Mouse (Mus musculus): ENCODE data around the gene Sbno1. TPM values are rescaled to one million over a fixed set of nuclear protein-coding genes. Genes with fewer than 3 reads are reported as not detected.
"Not testable (repeated sequence)": the region's sequence is repeated elsewhere in the genome, so short reads cannot be mapped to it uniquely, and the experiment has no call there.

Gene Sbno1
- total RNA-seq, 2 experiments from 2014 or later, result 133 to 135 TPM

- no peak for DNase-seq (ENCODE audit: low spot score in 2 of 2)
Observed at GRCm38 (mm10) chr5:124376401-124376800, 49.4 kb downstream of the Sbno1 start.

- DNase-seq (ENCODE audit: low spot score in 2 of 2), result no peak
Observed at GRCm38 (mm10) chr5:124374298-124374697, 51.5 kb downstream of the Sbno1 start.

- no peak for DNase-seq (ENCODE audit: low spot score in 2 of 2)
Observed at GRCm38 (mm10) chr5:124366721-124367120, 59.1 kb downstream of the Sbno1 start.

GRCm38 (mm10) chr5:124365754-124366153 lies 60.0 kb downstream of the Sbno1 start:
- no peak for DNase-seq (ENCODE audit: low spot score in 2 of 2)

- no peak for DNase-seq (ENCODE audit: low spot score in 2 of 2)
Observed at GRCm38 (mm10) chr5:124364173-124364918, 61.5 kb downstream of the Sbno1 start.

- not testable (repeated sequence) for DNase-seq (ENCODE audit: low spot score in 2 of 2)
Observed at GRCm38 (mm10) chr5:124362982-124363381, 62.8 kb downstream of the Sbno1 start, which contains the start of gene Cdk2ap1. TSS of gene Cdk2ap1 (minus strand) at chr5:124363082.

GRCm38 (mm10) chr5:124359641-124360040 lies 66.2 kb downstream of the Sbno1 start:
- no peak for DNase-seq (ENCODE audit: low spot score in 2 of 2)

GRCm38 (mm10) chr5:124356695-124357094 lies 69.1 kb downstream of the Sbno1 start:
- no peak for DNase-seq (ENCODE audit: low spot score in 2 of 2)

GRCm38 (mm10) chr5:124355425-124355959 lies 70.3 kb downstream of the Sbno1 start:
- DNase-seq (ENCODE audit: low spot score in 2 of 2), result no peak

- DNase-seq (ENCODE audit: low spot score in 2 of 2), result no peak
Observed at GRCm38 (mm10) chr5:124354574-124355424, 71.0 kb downstream of the Sbno1 start.

GRCm38 (mm10) chr5:124353726-124354547 lies 71.9 kb downstream of the Sbno1 start:
- peak in 1 of 2 experiments; percentile 53 for DNase-seq (ENCODE audit: low spot score in 2 of 2)

GRCm38 (mm10) chr5:124353011-124353725 lies 72.6 kb downstream of the Sbno1 start:
- no peak for DNase-seq (ENCODE audit: low spot score in 2 of 2)

- peak; percentile 75 to 86 for DNase-seq (ENCODE audit: low spot score in 2 of 2)
Observed at GRCm38 (mm10) chr5:124352141-124352920, 73.5 kb downstream of the Sbno1 start.

GRCm38 (mm10) chr5:124351604-124352003 lies 74.2 kb downstream of the Sbno1 start:
- DNase-seq (ENCODE audit: low spot score in 2 of 2), result no peak

- peak; percentile 71 to 83 for DNase-seq (ENCODE audit: low spot score in 2 of 2)
Observed at GRCm38 (mm10) chr5:124351111-124351560, 74.7 kb downstream of the Sbno1 start.

- DNase-seq (ENCODE audit: low spot score in 2 of 2), result no peak
Observed at GRCm38 (mm10) chr5:124350350-124350749, 75.5 kb downstream of the Sbno1 start.

- DNase-seq (ENCODE audit: low spot score in 2 of 2), result peak in 1 of 2 experiments; percentile 52
Observed at GRCm38 (mm10) chr5:124349196-124349595, 76.6 kb downstream of the Sbno1 start.

- no peak for DNase-seq (ENCODE audit: low spot score in 2 of 2)
Observed at GRCm38 (mm10) chr5:124342897-124343296, 82.9 kb downstream of the Sbno1 start.

GRCm38 (mm10) chr5:124341753-124342339 lies 84.0 kb downstream of the Sbno1 start:
- not testable (repeated sequence) for DNase-seq (ENCODE audit: low spot score in 2 of 2)

Data from layer of hippocampus, postnatal 14 days (tissue).